Mouse (Mus musculus) cerebellum, adult 9-11 months (tissue): ENCODE data around the gene Gabpb2.
"Not testable (repeated sequence)": the region's sequence is repeated elsewhere in the genome, so short reads cannot be mapped to it uniquely, and the experiment has no call there.

Experiments
- DNase-seq: peaks from one replicate; pipeline ENCODE4 v3.0.0; 2022

Gene Gabpb2

DNA sequence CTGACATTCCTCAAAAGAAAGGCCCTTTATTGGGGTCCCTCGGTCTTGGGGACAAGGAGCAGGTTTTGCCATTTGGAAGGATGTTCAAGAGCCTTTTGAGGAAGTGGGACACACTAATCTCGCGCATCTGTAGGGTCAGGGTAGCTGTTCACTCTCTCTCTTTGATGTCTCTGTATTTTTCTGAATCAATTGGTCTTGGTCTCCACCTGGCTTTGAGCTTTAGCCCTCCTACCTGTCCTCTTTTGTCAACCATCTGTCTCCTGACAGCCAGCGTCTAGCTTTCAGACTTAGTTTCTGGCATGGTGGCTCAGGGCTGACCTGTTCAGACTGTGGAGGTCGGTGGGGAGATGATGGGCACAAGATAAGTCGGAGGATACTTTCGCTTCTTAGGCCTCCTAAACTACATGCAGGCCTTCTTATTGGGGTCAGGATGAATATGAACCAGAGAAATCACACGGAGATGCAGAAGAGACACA, 58.2 kb downstream of the Gabpb2 start:
- DNase-seq, result peak; percentile 42

DNA sequence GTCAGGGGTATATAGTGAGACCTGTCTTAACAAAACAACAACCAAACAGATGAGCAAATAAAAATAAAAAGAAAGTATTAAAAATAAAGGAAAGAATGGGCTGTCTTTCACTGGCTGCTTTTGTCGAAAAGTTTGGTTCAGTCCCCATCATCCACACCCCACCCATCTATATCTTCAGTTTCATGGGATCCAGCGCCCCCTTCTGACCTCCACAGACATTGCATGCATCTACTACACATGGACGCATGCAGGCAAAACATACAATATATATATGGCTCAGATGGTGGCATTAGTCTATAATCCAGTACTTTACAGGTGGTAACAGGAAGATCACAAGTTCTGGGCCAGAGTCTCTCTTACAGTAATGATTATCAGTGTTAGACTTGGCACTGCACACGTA, 63.8 kb downstream of the Gabpb2 start:
- no peak for DNase-seq

DNA sequence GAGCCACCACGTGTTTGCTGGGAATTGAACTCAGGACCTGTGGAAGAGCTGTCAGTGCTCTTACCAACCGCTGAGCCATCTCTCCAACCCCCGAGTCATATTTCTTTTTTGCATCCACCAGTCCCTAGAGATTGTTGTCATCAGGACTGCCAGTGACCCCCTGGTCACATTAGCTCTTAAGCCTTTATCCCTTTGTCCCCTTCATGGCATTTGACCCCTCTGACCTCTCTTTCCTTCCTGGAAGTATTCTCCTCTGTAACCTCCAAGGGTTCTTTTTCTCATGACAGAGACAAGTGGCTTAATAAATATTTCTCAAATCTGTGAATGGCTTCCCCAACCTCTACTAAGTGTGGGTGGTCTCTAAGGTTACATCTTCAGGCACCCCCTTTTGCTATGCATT, 69.8 kb downstream of the Gabpb2 start:
- DNase-seq, result no peak

DNA sequence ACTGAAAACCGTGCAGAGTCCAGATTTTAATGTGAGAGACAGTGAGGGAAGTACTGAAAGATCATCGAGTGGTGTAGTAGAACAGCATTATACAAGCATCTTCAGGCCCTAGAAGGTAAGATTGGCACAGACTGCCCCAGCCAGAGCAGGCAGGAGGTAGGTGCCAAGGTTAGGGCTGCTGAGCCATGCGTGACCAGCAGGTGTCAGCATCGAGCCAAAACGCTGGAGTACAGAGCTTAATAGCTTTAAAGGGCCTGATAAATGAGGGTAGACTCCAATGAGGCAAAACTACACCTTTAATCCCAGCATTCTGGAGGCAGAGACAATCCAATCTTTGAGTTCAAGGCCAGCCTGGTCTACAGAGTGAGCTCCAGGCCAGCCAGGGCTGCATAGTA, 75.1 kb downstream of the Gabpb2 start:
- peak; percentile 88 for DNase-seq

DNA sequence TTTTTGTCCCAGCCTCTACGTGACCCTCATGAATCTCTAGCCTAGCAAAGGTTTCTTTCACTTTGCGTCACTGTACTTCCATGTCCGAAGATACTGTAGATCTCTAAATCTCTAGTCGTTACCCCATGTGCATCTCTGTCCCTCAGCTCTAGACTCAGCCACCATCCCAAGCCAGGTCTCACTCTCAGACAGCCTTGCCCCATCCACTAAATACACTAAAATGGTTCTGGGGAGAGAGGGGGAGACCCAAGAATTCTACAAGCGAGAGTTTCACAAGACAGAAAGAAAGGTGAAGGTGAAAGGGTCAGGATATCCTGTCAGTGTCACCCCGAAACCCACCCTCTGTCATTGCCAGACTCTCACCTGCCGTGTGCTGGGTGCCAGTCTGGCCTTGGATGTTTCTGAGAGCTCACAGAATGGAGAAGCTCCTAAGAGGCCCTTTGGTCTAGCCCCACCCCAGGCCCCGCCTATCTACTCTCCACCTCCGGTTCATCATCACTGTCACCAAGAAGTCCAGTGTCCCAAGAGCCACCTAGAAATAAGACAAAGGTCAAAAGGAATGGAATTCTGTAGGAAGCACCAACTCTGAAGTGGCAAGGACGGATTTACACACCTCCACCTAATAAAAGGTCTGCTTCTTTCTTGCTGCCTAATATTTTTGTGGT, 75.6 kb downstream of the Gabpb2 start, which contains the start of gene Tnfaip8l2:
Gene Tnfaip8l2, minus strand, starts transcription at position 409 of the 665 bp plus-strand sequence.
- no peak for DNase-seq

DNA sequence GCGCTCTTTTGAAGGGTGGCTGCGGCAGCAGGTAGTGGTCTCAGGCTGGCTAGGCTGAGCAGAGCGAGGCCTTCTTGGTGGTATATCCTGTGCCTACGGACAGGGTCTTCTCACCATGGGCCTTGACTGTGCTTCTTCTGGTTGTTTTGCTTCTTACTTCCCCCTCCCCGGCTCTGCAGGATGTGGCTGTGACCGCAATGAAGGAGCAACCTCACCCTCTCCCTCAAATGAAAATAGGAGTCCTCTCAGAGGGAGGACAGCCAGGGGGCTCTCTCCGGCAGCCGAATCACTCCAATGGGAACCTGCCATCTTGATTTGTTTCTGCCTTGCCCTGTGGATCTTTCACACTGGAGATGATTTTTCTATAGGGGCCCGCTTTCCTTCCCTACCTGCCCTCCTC, 76.2 kb downstream of the Gabpb2 start:
- DNase-seq, result no peak

DNA sequence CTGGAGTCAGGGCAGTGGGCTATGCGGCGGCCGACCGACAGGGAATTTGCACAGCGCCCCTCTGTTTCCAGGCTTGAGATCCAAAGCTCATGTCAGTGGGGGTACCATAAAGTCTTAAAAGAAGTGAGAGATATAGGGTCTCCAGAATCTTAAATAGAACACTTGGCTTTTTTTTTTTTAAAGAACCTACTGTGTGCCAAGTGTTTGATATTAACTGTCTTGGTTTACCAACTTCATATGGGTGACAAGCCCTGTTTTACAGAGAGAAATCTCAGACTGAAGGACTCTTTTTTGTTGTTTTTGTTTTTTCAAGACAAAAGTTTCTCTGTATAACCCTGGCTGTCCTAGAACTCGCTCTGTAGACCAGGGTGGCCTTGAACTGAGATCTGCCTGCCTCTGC, 76.9 kb downstream of the Gabpb2 start:
- no peak for DNase-seq

DNA sequence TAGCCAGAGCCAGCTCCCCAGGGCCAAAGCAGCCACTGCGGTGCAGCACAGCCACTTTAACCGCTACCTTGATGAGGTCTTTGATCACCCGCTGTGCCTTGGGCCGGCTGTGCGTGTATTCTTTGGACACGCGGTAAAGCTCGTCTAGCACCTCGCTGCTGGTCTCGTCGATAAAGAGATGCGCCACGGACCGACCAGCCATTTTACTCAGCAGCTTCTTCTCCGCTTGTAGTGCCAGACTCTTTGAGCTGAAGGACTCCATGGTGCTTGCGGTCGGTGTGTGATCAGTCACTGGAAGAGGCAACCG, 77.5 kb downstream of the Gabpb2 start:
- DNase-seq, result no peak

DNA sequence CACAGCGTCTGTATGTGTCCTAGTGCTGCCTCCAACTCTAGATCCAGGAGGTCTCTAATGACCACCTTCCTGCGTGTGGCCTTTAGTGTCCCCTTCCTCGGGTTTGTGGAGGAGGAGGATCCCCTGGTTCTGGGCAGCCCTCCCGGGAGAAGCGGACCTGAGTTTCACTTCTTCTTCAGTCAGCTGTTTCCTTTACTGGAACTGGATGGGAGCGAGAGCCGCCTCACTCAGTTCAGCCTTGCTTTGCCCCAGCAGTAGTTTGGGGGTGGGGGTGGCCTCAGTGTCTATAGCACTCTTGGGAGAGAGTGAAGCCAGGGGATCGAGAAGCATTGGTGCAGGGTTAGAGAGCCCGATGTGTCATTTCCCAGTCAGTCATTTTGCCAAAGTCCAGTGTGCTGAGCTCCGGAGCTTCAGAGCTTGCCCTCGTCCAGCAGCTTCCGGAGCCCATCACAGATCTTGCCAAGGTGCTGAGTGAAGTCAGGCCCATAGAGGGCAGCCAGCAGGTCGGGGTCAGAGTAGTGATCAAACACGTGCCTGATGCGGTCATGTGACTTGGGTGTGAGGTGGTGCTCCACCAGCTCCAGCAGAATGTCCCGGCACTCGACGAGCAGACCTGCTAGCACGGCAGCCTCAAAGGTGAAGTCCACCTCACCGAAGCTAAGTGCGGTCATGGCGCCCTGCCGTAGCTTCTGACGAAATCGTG, 78.0 kb downstream of the Gabpb2 start:
- no peak for DNase-seq

DNA sequence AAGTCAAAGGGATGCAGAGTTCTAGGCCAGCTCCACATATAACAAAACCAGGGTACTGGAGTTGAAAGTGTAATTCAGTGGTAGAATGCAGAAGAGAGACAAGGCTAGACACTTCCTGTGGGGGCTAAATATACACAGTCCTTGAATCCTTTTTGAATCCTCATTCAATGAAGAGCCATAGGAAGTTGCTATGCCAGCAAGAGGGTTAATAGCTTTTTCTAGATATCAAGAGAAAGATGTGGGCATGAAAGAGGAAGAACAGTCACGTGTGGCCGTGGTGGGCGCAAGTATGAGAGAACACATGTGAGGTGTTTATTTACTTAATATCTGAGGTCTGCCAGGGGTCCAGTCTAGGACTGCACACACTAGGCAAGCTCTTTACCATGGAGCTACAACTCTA, 81.4 kb downstream of the Gabpb2 start:
- no peak for DNase-seq

DNA sequence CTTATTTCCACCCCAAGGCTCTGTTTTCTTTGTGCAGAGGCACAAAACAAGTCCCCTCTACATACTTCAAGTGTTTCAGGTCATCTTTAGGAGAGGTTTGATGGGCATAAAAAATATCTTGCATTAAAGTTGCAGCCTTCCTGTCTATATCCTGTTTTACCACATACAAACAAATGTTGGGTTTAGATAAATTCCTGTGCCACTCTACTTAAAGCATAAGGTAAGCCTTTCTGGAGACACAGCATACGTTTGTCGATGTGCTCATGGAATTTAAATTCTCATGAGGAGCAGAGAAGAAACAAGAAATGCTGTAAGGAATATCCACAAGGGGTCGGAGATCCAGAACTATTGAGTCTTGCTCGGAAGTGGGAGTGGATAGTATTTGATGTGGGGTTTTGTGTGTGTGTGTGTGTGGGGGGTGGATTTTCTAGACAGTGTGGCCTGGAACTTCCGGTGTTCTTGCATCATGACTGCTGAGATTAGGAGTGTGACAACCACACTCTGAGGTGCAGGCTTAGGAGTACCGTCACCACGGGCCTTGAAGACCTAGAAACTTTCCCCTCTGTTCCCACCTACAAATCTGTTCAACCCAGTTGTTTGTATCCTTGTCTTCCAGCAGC, 82.2 kb downstream of the Gabpb2 start:
- no peak for DNase-seq

DNA sequence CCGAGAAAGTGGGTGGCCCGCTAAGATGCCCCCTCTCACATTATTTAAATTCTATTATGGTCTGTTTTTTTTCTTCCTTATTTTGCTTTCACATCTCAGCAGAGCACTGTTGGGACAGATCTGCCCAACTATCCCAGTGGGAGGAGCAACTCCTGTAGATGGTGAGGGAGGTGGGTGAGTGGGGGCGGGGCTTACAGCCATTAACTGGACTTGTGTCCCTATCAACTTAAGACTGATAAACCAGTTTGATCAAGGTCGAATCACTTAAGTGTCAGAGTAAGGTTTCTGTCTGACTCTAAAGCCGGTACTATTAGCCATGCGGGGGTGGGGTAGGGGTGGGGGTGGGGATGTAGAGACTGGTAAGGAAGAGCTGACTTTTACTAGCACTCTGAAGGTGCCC, 82.7 kb downstream of the Gabpb2 start:
- DNase-seq, result peak; percentile 74

DNA sequence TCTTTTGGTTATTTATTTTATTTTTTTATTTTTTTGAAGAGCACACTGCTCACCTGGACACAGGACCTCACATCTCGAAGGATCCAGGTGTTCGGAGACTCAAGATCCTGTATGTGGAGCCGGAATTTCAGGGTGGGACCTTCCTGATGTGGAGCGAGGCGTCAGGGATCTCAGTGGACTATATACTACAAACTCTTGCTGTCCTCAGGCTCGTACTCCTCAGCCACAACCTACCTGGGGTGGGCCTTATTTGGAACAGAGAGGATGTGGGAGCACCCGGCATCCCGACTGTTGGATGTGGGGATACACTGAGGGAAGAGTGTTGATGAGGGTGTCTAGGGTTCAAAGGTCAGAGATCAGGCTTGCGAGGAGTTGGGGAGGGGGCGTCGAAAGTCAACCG, 83.6 kb downstream of the Gabpb2 start:
- DNase-seq, result not testable (repeated sequence)

DNA sequence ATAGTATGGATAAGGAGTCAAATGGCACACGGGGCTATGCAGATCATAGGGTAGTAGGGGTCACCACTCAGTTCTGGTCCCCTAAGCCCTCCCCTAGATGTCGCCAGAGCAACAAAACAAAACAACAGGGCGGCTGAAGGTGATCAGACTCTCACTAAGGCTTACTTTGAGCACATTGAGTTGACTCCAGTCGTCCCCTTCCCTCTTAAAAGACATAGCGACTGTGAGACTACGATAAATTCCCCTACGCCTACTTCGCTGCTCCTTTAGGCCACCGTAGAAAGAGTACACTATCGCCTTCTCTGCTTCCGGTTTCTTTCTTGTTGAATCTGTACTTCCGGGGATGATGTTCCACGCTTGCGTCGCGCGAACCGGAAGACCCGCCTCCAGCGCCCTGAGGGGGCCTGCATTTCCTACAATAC, 84.0 kb downstream of the Gabpb2 start, which contains the start of the genes Scnm1 and Lysmd1:
Gene Scnm1, minus strand, starts transcription at position 332 of the 422 bp plus-strand sequence.
Gene Lysmd1, plus strand, starts transcription at position 409 of the 422 bp plus-strand sequence.
- peak; percentile 96 for DNase-seq

DNA sequence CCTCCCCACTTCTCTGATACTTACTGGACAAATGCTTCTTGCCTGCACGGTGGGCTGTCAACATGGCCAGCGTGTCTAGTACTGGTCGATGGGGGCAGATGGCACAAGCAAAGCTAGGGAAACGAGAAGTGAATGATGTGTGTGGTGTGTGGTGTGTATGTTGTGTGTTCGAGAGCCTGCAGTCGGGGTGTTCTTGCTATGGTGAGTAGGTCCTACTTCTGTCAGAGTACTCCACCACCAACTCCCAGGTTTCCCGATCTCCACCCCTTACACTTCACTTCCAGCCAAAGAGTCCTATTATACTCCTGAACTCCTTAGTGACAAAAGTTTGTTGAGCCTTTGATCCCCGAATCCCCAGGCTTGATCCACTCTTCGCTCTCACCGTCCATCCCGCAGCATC, 84.5 kb downstream of the Gabpb2 start:
- DNase-seq, result no peak

DNA sequence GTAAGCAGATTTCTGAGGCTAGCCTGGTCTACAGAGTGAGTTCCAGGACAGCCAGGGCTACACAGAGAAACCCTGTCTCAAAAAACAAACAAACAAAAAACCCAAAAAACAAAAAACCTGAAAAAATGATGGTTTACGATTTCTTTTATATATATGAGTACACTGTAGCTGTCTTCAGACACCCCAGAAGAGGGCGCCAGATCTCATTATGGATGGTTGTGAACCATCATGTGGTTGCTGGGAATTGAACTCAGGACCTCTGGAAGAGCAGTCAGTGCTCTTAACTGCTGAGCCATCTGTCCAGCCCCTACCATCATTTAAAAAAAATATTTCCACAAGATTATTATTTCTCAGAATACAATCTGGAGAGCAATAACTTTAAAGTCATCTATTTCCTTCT, 85.3 kb downstream of the Gabpb2 start:
- not testable (repeated sequence) for DNase-seq
